ENCODE assay signal across 20 mouse cellular contexts in genomic region chr16:62325534-62326244, GRCm38 (mm10).
A peak's percentile ranks its signal among the peaks of the same experiment; 100 is the strongest.
DNase-seq lines count a peak whose midpoint lies in the region; ATAC-seq lines count a peak whose summit lies in the region.
"Had no signal": no experiment of that assay in that cellular context is flagged by ENCODE, and none has a peak within 500 bp of the region (broad histone marks: within the 10 kb centered on the region; RNA-seq: fewer than 3 reads in every experiment).

No protein-coding gene starts in this region.

- 72% methylated on average over 3 of the region's 3 CpGs for WGBS in midbrain, embryonic 14.5 days
- WGBS in midbrain, embryonic 15.5 days = 65% methylated on average over 3 of the region's 3 CpGs
- 12% methylated on average over 3 of the region's 3 CpGs for whole genome bisulfite sequencing in neural tube, embryonic 12.5 days

- no peak for DNase-seq in midbrain, embryonic 14.5 days
- DNase-seq in embryo, embryonic 9.5 days (ENCODE audit: extremely low spot score) = peak; percentile 8
- no peak for DNase-seq in heart, adult 9 months (ENCODE audit: low spot score in 2 of 2)
- DNase-seq: adrenal gland, postnatal 25 days; cerebellum, adult 18-20 months; cerebellum, adult 9-11 months; forebrain, postnatal 0 days; gastrocnemius, postnatal 25 days; heart, postnatal 36 days had no signal

- H3K36me3 ChIP-seq in midbrain, embryonic 14.5 days (ENCODE audit: control insufficient read depth, insufficient read depth, low read length) = no peaks in the 10 kb centered on the region
- no peaks in the 10 kb centered on the region for H3K36me3 ChIP-seq in midbrain, embryonic 15.5 days (replicated peaks)
- no peaks in the 10 kb centered on the region for H3K36me3 ChIP-seq in neural tube, embryonic 12.5 days
- H3K36me3 ChIP-seq: embryonic facial prominence, embryonic 10.5 days; heart, embryonic 13.5 days; hindbrain, embryonic 15.5 days had no signal

- 0 out of 2 replicates have a peak, but pooled peaks have one; percentile 46 for ATAC-seq in midbrain, embryonic 14.5 days (ENCODE audit: low FRiP score, low TSS enrichment)
- no peak for ATAC-seq in midbrain, embryonic 15.5 days (replicated peaks)
- ATAC-seq in neural tube, embryonic 12.5 days (ENCODE audit: low FRiP score, low read depth) = peak; percentile 61; the same call in 1 of the 2 replicates
- ATAC-seq in CD4-positive, CD25-positive, alpha-beta regulatory T cell, adult 4 months = no peak
- no peak for ATAC-seq in megakaryocyte, adult 5-6 weeks (ENCODE audit: poor library complexity, severe bottlenecking)
- ATAC-seq: activated CD4-positive, CD25-positive, alpha-beta regulatory T cell, adult 4 months; forebrain, embryonic 13.5 days; forebrain, postnatal 0 days; Patski had no signal

- no peaks in the 10 kb centered on the region for H3K27me3 ChIP-seq in midbrain, embryonic 14.5 days (ENCODE audit: control insufficient read depth, insufficient read depth, low read length)
- H3K27me3 ChIP-seq in midbrain, embryonic 15.5 days (replicated peaks) = no peaks in the 10 kb centered on the region
- H3K27me3 ChIP-seq in neural tube, embryonic 12.5 days (replicated peaks) = no peaks in the 10 kb centered on the region
- H3K27me3 ChIP-seq: CH12.LX; forebrain, embryonic 13.5 days; heart, embryonic 13.5 days; hindbrain, embryonic 15.5 days; Patski had no signal

- no peak overlapping the region for H3K9ac ChIP-seq in midbrain, embryonic 14.5 days (replicated peaks; ENCODE audit: low read length)
- no peak overlapping the region for H3K9ac ChIP-seq in midbrain, embryonic 15.5 days
- no peak overlapping the region for H3K9ac ChIP-seq in neural tube, embryonic 12.5 days
- H3K9ac ChIP-seq: forebrain, embryonic 13.5 days; forebrain, postnatal 0 days; heart, embryonic 13.5 days; hindbrain, embryonic 15.5 days had no signal

- H3K27ac ChIP-seq in midbrain, embryonic 14.5 days (replicated peaks; ENCODE audit: low read depth, low read length) = no peak overlapping the region
- no peak overlapping the region for H3K27ac ChIP-seq in midbrain, embryonic 15.5 days
- H3K27ac ChIP-seq in neural tube, embryonic 12.5 days = no peak overlapping the region
- H3K27ac ChIP-seq: embryonic facial prominence, embryonic 10.5 days; forebrain, embryonic 13.5 days; heart, embryonic 13.5 days; hindbrain, embryonic 15.5 days had no signal

- H3K9me3 ChIP-seq in midbrain, embryonic 14.5 days (ENCODE audit: control insufficient read depth, low read length) = no peaks in the 10 kb centered on the region
- H3K9me3 ChIP-seq in midbrain, embryonic 15.5 days = no peaks in the 10 kb centered on the region
- no peaks in the 10 kb centered on the region for H3K9me3 ChIP-seq in neural tube, embryonic 12.5 days
- H3K9me3 ChIP-seq: embryonic facial prominence, embryonic 10.5 days; forebrain, embryonic 13.5 days; heart, embryonic 13.5 days; hindbrain, embryonic 15.5 days had no signal

- no peaks in the 10 kb centered on the region for H3K4me1 ChIP-seq in midbrain, embryonic 14.5 days (ENCODE audit: control insufficient read depth, insufficient read depth, low read length)
- H3K4me1 ChIP-seq in midbrain, embryonic 15.5 days = no peaks in the 10 kb centered on the region
- H3K4me1 ChIP-seq in neural tube, embryonic 12.5 days = no peaks in the 10 kb centered on the region
- H3K4me1 ChIP-seq: embryonic facial prominence, embryonic 10.5 days; heart, embryonic 13.5 days; hindbrain, embryonic 15.5 days had no signal

- no peak overlapping the region for H3K4me2 ChIP-seq in midbrain, embryonic 14.5 days (ENCODE audit: low read length)
- no peak overlapping the region for H3K4me2 ChIP-seq in midbrain, embryonic 15.5 days
- H3K4me2 ChIP-seq in neural tube, embryonic 12.5 days (replicated peaks) = no peak overlapping the region
- H3K4me2 ChIP-seq: forebrain, embryonic 13.5 days; heart, embryonic 13.5 days; hindbrain, embryonic 15.5 days had no signal

- H3K4me3 ChIP-seq in midbrain, embryonic 14.5 days (replicated peaks; ENCODE audit: low read depth, low read length) = no peak overlapping the region
- no peak overlapping the region for H3K4me3 ChIP-seq in midbrain, embryonic 15.5 days
- no peak overlapping the region for H3K4me3 ChIP-seq in neural tube, embryonic 12.5 days
- H3K4me3 ChIP-seq: embryonic facial prominence, embryonic 10.5 days; forebrain, embryonic 13.5 days; heart, embryonic 13.5 days; hindbrain, embryonic 15.5 days had no signal

Comparison
In these comparisons a context has a peak if more than half of its experiments do, and no peak if none do; other contexts are left out.
1. ATAC-seq: peak in midbrain, embryonic 14.5 days (single experiment) and neural tube, embryonic 12.5 days (single experiment); none in midbrain, embryonic 15.5 days (single experiment), CD4-positive, CD25-positive, alpha-beta regulatory T cell, adult 4 months (single experiment) and megakaryocyte, adult 5-6 weeks (single experiment).